Mouse (Mus musculus) inflammation-experienced regulatory T-cells, adult 6 months (primary cell): ENCODE data around the gene Itgb1bp1. TPM values are rescaled to one million over a fixed set of nuclear protein-coding genes. Genes with fewer than 3 reads are reported as not detected.

Experiments
- ATAC-seq: one replicate; pipeline ENCODE4 v1.8.0; 2017
- polyA plus RNA-seq, 3 experiments: library from polyadenylated mRNA; unstranded; fragments of 100-300 nt; shearing (Covaris generic); gene quantifications; one replicate each; pipeline ENCODE4 v1.2.1; 2017

The Itgb1bp1 gene
- polyA plus RNA-seq, 3 experiments from 2014 or later, result 70.2 to 102 (median 87.2) TPM

DNA sequence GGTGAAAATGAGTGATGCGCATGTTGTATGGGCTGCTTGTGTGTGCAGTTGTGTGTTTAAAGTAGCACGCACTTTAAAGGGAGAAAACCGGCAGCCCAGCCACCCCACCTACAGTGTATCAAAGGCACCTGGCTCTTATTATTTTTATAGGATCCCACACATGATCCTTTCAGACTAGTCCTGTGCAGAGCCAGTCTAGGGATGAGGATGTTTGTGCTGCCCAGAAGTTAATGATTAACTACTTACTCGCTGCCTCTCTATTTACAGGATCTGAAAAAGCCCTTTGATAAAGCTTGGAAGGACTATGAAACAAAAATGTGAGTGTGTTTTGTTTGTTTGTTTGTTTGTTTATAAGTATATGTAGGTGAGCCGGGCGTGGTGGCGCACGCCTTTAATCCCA lies 85.5 kb downstream of the Itgb1bp1 start:
- no peak for ATAC-seq

DNA sequence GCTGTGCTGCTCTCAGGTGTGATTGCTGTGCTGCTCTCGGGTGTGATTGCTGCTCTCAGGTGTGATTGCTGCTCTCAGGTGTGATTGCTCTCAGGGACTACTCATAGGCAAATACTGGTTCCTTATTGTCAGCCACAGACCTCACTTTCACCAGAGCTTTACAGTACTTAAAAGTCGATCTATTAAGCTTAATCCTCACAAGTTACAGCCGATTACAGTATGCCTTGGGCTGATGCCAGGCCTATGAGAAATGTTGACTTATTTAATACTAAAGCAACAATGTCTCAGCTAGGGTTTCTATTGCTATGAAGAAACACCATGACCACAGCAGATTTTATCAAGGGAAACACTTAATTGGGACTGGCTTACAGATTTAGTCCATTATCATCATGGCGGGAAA lies 89.7 kb downstream of the Itgb1bp1 start:
- ATAC-seq, result no peak

DNA sequence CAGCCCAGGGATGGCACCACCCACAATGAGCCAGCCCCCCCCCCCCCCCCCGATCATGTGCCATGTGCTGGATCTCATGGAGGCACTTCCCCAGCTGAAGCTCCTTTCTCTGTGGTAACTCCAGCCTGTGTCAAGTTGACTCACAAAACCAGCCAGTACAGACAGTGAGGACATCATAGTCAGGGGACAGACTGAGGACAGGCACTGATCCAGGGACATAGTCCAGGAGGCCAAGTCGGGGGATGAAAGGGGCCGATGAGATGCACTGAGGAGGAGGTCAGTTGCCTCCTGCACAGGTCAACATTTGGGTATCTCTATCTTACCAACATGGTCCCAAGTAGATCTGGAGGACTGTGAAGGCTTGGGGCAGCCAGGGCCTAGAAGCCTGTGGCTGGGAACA lies 90.6 kb downstream of the Itgb1bp1 start:
- no peak for ATAC-seq

DNA sequence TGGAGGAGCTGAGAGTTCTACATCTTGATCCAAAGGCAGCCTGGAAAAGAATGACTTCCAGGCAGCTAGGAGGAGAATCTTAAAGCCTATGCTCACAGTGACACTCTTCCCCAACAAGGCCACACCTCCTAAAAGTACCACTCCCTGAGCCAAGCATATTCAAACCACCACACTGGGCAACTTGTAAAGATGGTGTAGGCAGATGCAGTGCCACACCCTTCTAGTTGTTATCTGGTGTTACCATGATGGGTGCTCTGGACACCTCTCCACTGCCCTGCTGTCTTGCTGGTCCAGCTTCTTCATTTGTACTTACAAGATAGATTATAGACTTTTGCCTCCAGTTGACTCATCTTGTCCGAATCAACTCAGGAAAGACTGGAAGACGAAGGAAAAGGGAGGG lies 94.5 kb downstream of the Itgb1bp1 start:
- ATAC-seq, result no peak

Other genes starting within 250 kb of the Itgb1bp1 start
- 100 to 1,000 TPM; 105 to 138 (median 128) TPM for gene Cpsf3, start 893 bp downstream of the Itgb1bp1 start, polyA plus RNA-seq
- gene Iah1, start 30.1 kb upstream of the Itgb1bp1 start, polyA plus RNA-seq, result 10 to 100 TPM; 43.6 to 48.9 (median 46.6) TPM
- gene Adam17, start 87.3 kb upstream of the Itgb1bp1 start, polyA plus RNA-seq, result 10 to 100 TPM; 47.3 to 68.0 (median 67.7) TPM
- gene Ywhaq, start 131.4 kb upstream of the Itgb1bp1 start, polyA plus RNA-seq, result 100 to 1,000 TPM; 167 to 333 (median 215) TPM